8 mouse cellular contexts compared by ENCODE assay signal in the genomic region with DNA sequence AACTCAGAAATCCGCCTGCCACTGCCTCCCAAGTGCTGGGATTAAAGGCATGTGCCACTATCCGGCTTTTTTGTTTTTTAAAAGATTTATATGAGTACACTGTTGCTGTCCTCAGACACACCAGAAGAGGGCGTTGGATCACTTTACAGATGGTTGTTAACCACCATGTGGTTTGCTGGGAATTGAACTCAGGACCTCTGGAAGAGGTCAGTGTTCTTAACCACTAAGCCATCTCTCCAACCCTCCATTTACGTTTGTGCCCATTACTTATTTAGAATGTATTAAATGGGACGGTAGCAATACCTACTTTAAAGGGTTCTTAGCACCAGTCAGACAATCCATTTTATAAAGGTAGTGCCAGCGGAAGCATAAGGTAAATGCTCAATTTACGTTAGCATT. TPM values are rescaled to one million over a fixed set of nuclear protein-coding genes. Genes with fewer than 3 reads are reported as not detected.
A peak's percentile ranks its signal among the peaks of the same experiment; 100 is the strongest.
DNase-seq lines count a peak whose midpoint lies in the region; ATAC-seq and TF ChIP-seq lines count a peak whose summit lies in the region.

No protein-coding gene starts in this region.

- no peak for TF ChIP-seq POLR2A in cerebellum, adult 2 months (IDR thresholded peaks at IDR 0.05; ENCODE audit: borderline replicate concordance, insufficient read depth, low read length)

- peaks cover 10% of the 10 kb centered on the region; the same call in 1 of the 2 replicates for H3K36me3 ChIP-seq in heart, postnatal 0 days (replicated peaks; ENCODE audit: control insufficient read depth, insufficient read depth, low read length)

- ATAC-seq in heart, postnatal 0 days (ENCODE audit: insufficient read depth, low read depth) = no peak

- WGBS in cerebellum, adult 2 months = 17% methylated on average over 7 of the region's 7 CpGs
- whole genome bisulfite sequencing in heart, postnatal 0 days = 12% methylated on average over 7 of the region's 7 CpGs

- H3K9ac ChIP-seq in heart, postnatal 0 days (replicated peaks; ENCODE audit: low read depth, low read length) = 0 out of 2 replicates have a peak overlapping the region, but pooled peaks have one; percentile 60

- H3K27ac ChIP-seq in cerebellum, adult 2 months (ENCODE audit: insufficient read depth, low read length) = no peak overlapping the region
- H3K27ac ChIP-seq in heart, postnatal 0 days (ENCODE audit: low read depth) = peak overlapping the region; percentile 66

- peak in 1 of 2 experiments; percentile 4 for DNase-seq in cerebellum, adult 2 months
- no peak for DNase-seq in cerebellum, adult 11-12 months
- peak; percentile 32 for DNase-seq in thymus, postnatal 14 days
- DNase-seq in thymus, adult 18-20 months = no peak
- peak; percentile 7 for DNase-seq in heart, postnatal 0 days (ENCODE audit: low spot score)
- DNase-seq in lung, postnatal 10 days = peak; percentile 16
- DNase-seq in left cerebral cortex, adult 18-20 months (ENCODE audit: low spot score in 2 of 2) = no peak
- no peak for DNase-seq in layer of hippocampus, adult 9-11 months

- H3K4me1 ChIP-seq in cerebellum, adult 2 months (ENCODE audit: control insufficient read depth, insufficient read depth, low read length) = no peaks in the 10 kb centered on the region
- H3K4me1 ChIP-seq in heart, postnatal 0 days (ENCODE audit: control insufficient read depth, insufficient read depth) = peaks cover 4% of the 10 kb centered on the region; the same call in 1 of the 2 replicates

- peak overlapping the region; percentile 81 for H3K4me2 ChIP-seq in heart, postnatal 0 days (ENCODE audit: low read depth, low read length)

- H3K27me3 ChIP-seq in cerebellum, adult 2 months (ENCODE audit: control insufficient read depth, insufficient read depth, low read length) = no peaks in the 10 kb centered on the region
- no peaks in the 10 kb centered on the region for H3K27me3 ChIP-seq in heart, postnatal 0 days (ENCODE audit: control insufficient read depth, insufficient read depth, low read length)

- TF ChIP-seq EP300 in heart, postnatal 0 days (IDR thresholded peaks at IDR 0.05; ENCODE audit: low read depth) = no peak

- TF ChIP-seq CTCF in cerebellum, adult 2 months (IDR thresholded peaks at IDR 0.05; ENCODE audit: borderline replicate concordance, insufficient read depth, low read depth, low read length) = no peak
- peak; percentile 20; the same call in 1 of the 2 replicates for TF ChIP-seq CTCF in heart, postnatal 0 days (IDR thresholded peaks at IDR 0.05; ENCODE audit: low read depth)

- no peaks in the 10 kb centered on the region for H3K9me3 ChIP-seq in heart, postnatal 0 days (replicated peaks; ENCODE audit: control insufficient read depth, low read length)

- H3K4me3 ChIP-seq in cerebellum, adult 2 months (replicated peaks; ENCODE audit: insufficient read depth, low read depth, low read length) = peak overlapping the region; percentile 97
- peak overlapping the region; percentile 89 for H3K4me3 ChIP-seq in heart, postnatal 0 days (ENCODE audit: low read depth, low read length)

RNA-seq across cellular contexts. Expression of a gene that starts 0.9 kb away (rescaled TPM):
- 0.55 and 0.56 TPM in 2 replicates for polyA plus RNA-seq in cerebellum, adult 2 months (2012; rRNA removed)
- total RNA-seq in heart, postnatal 0 days (2014; rRNA removed; ENCODE audit: low replicate concordance) = 2.3 and 7.3 TPM in 2 replicates
- polyA plus RNA-seq in heart, postnatal 0 days (2015; fragmentation: Nextera tagmentation; extraction: Ambion mirVana) = 12.9 and 14.2 TPM in 2 replicates
- total RNA-seq in left cerebral cortex, adult 18-20 months (2021) = 1 to 10 TPM in 1 of 2 experiments, under 1 TPM in 1; 0.63 to 1.1 TPM

RNA-seq across cellular contexts. Expression of a gene that starts 42.0 kb away (rescaled TPM):
- polyA plus RNA-seq in cerebellum, adult 2 months (2012; rRNA removed) = 6.3 and 6.9 TPM in 2 replicates
- total RNA-seq in heart, postnatal 0 days (2014; rRNA removed; ENCODE audit: low replicate concordance) = 35.2 and 36.6 TPM in 2 replicates
- polyA plus RNA-seq in heart, postnatal 0 days (2015; fragmentation: Nextera tagmentation; extraction: Ambion mirVana) = 13.1 and 15.7 TPM in 2 replicates
- 10 to 100 TPM; 21.5 to 22.0 TPM for total RNA-seq in left cerebral cortex, adult 18-20 months (2021)

Comparison
In these comparisons a context has a peak if more than half of its experiments do, and no peak if none do; other contexts are left out.
1. DNase-seq: peak in thymus, postnatal 14 days (single experiment), heart, postnatal 0 days (single experiment) and lung, postnatal 10 days (single experiment); none in cerebellum, adult 11-12 months (single experiment), thymus, adult 18-20 months (0 of 2), left cerebral cortex, adult 18-20 months (0 of 2) and layer of hippocampus, adult 9-11 months (single experiment).